Mouse (Mus musculus): Measurements from ENCODE around the gene Parvg.

GRCm38 (mm10) chr15:84331066-84331612, 7.3 kb downstream of the Parvg start:
- TF ChIP-seq POLR2A (IDR thresholded peaks at IDR 0.05; ENCODE audit: insufficient read depth, low read depth, low read length) (no peak), CTCF (IDR thresholded peaks at IDR 0.05; ENCODE audit: insufficient read depth, low read depth, low read length) (no peak)
